Mouse (Mus musculus): Measurements from ENCODE around the gene Aprt.

Aprt gene

GRCm38 (mm10) chr8:122526526-122527170 is 50.1 kb downstream of the Aprt start:
- peak; percentile 66 for DNase-seq

- DNase-seq: peak; percentile 27
Observed at GRCm38 (mm10) chr8:122526084-122526483, 50.6 kb downstream of the Aprt start.

GRCm38 (mm10) chr8:122525004-122525403 is 51.7 kb downstream of the Aprt start:
- no peak for DNase-seq

Measured in lung, postnatal 10 days (tissue).